Mouse (Mus musculus): ENCODE measurements around the gene Gm10118.

GRCm38 (mm10) chr10:63886449-63887088 lies 40.7 kb downstream of the Gm10118 start:
- TF ChIP-seq PAX5 (IDR thresholded peaks at IDR 0.05; ENCODE audit: low read length) (no peak), CTCF (conservative IDR thresholded peaks at IDR 0.05 in 1 of 2, IDR thresholded peaks at IDR 0.05 in 1 of 2; ENCODE audit: low read depth in 2 of 2, low read length in 2 of 2) (no peak), KAT2A (IDR thresholded peaks at IDR 0.05; ENCODE audit: insufficient replicate concordance, low read length) (no peak), EP300 (IDR thresholded peaks at IDR 0.05; ENCODE audit: low read length) (no peak), HCFC1 (IDR thresholded peaks at IDR 0.05; ENCODE audit: low read depth, low read length) (no peak), POLR2A (IDR thresholded peaks at IDR 0.05; ENCODE audit: low read depth, low read length) (no peak)

Measured in CH12.LX (cell line).